Mouse (Mus musculus) layer of hippocampus, postnatal 25 days (tissue): Measurements from ENCODE around the gene Mogs. TPM values are rescaled to one million over a fixed set of nuclear protein-coding genes. Genes with fewer than 3 reads are reported as not detected.

Experiments used
- DNase-seq, 2 experiments: peaks; one replicate each; pipeline ENCODE4 v3.0.0; 2022; ENCODE audit warnings: mixed read lengths in 2 of 2, low spot score in 1 of 2; ENCODE audit errors: extremely low spot score in 1 of 2
- total RNA-seq, 2 experiments: library from RNA; stranded (reverse); gene quantifications; 2 replicates each; pipeline ENCODE4 v1.2.3; 2021

The Mogs gene
- total RNA-seq, 2 experiments from 2014 or later: 25.7 to 28.9 TPM

DNA sequence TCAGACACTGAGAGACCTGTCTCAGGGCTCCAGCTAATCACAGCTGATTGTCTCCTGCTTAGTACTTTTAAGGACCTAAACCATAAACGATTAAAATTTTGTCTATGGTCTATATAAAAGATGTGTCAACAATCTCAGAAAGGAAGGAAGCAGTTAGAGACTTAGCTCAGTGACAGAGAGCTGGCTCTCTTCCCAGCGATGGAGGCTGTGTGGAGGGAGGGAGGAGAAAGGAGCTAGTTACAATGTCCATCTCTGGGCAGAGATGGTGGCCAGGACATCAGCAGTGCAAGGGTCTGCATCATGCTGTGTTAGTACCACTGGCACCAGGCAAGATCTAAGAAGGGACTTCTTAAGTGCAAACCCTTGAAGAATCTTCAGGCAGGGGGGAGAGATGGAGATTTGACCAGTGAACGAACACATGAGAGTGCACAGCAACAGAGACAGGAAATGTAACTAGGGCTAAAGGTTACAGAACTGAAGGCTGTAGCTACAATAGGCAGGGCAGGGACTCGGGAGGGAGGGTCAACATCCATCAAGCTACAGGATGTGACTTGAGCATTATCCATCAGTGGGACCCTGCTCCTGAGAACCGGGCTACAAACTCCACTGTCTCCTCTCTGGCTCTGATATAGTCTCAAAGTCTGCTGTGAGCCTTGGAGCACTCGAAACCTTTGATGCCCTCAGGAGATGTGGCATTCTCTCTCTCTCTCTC lies 22.7 kb upstream of the Mogs start:
- no peak for DNase-seq

DNA sequence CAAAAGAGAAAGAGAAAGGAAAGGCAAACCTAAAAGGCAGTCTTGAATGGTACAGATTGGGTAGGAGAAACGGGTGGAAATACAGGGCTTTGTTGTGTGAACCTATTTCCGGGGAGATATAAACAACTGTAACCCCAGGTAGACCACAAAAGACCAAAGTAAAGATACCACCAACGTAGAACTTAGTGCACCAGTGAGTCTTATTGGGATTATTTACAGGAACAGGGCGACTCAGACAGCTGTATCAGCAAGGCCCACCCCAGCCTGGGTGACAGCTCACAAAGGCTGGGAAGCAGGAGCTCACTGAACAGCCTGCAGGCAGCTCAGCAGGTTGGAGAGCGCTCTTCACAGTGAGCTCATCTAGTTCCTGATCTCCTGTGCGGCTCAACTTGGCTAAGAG lies 19.3 kb upstream of the Mogs start:
- no peak for DNase-seq

DNA sequence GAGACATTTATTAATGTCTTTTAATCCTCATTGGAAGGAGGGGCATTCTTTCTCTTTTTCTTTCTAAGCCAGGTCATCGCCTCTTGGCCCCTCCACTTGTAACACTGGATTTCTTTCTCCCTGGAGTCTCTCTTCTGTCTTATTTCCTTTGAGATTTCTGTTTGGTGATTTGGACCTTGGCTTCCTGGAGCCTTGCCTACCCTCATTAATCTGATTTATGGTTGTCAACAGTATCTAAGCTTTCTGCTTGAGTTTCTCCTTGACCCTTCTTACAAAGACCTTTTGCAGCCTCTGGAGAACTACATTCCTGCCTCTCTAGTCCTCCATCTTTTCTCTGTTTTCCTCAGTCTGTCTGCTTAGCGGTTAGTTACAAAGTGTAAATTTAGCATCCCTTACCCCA lies 16.9 kb upstream of the Mogs start:
- no peak for DNase-seq

DNA sequence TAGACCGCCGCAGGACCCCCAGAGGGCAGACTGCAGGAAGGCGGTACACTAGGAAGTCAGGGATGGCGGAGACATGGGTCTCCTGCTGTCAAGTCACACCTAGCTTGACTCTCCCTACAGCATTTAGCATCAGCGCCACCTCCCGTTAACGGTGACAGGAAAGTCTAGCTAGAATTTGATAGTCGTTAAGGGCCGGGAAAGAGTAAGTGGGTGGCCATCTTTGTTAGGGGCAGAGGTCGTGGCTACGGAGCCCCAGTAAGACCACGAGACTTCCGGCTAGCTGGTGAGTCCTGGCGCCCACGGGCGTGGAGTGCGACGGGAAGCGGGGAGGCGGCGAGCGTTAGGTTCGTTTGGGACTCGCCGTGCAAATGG lies 14.0 kb upstream of the Mogs start, which contains the start of the genes Ccdc142 and Gm42688:
Gene Ccdc142 (plus strand): TSS at position 286 of the 372 bp plus-strand sequence.
Gene Gm42688 (plus strand): TSS at position 302 of the 372 bp plus-strand sequence.
- DNase-seq: peak; percentile 72 to 73

DNA sequence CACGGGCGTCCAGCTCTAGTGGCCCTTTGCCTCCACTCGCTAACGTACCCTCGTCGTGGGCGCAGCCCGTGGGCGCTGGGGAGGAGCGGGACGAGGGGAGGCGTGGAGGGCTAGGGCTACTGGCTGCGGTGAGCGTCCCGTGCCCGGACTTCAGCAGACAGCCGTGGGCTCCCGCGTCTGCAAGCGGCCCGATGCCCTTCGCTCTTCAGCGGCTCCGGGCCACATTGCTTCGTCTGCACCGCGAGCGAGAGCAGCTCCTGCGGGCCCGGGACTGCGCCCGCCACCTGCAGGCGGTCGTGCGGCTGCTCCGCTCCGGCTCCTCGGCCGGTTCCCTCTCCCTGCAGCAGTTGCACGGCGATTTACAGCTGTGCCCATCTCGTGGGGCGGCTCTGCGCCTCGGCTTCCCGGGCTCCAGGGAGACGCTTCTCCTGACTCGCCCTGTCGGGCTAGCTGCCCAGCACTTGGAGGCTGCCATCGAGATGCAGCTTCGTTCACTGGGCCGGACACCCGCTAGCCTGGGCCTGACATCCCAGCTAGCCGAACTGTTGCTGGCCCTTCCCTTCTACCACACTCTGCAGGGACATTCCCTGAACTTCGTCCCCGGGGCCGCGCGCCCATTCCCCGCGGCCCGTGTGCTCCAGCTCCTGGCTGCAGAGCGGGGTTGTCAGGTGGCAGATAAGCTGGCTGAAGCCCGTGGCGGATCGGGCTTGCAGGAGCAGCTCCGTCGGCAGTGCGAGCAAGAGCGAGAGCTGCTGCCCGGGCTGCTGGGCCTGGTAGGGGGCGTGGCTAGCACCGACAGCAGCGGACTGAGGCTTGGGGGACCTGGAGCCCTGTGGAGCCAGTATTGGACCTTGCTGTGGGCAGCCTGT lies 13.4 kb upstream of the Mogs start:
- peak; percentile 43 to 55 for DNase-seq

DNA sequence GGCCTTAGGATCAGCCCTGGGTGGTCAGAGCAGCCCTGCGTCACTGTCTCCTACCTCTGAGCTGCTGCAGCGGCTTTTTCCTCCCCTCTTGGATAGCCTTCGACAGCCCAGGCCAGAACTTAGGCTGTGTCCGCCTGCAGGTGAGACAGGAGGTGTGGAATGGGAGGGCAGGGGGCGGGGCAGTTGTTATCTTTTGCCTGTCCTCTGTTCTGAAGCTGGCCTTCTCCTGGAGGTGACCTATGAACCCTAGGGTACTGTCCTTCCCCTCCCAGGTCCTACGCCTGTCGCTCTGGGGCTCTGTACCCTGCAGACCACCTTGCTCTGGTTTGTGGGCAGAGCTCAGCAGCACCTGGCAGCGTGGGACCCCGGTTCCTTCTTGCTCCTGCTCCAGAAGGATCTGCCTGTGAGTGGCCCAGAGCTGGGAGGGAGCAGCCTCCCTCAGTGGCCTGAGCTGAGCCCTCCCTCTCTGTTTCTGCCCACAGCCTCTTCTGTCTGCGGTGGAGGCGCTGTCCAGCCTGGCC lies 12.1 kb upstream of the Mogs start:
- DNase-seq: no peak

DNA sequence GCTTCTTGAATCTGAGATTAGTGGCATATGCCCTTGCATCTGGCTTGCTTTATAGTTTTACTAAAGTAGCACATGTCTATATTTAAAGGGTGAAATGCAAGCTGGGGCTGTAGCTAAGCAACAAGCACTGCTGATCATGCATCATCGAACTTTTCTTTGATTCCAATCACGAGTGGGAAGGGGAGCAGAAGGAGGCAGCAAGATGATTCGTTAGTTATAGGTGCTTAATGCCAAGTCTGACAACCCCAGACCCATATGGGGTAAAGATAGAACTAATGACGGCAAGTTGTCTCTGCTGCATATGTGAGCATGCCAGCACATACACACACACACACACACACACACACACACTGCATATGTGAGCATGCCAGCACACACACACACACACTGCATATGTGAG lies 11.1 kb upstream of the Mogs start:
- no peak for DNase-seq

DNA sequence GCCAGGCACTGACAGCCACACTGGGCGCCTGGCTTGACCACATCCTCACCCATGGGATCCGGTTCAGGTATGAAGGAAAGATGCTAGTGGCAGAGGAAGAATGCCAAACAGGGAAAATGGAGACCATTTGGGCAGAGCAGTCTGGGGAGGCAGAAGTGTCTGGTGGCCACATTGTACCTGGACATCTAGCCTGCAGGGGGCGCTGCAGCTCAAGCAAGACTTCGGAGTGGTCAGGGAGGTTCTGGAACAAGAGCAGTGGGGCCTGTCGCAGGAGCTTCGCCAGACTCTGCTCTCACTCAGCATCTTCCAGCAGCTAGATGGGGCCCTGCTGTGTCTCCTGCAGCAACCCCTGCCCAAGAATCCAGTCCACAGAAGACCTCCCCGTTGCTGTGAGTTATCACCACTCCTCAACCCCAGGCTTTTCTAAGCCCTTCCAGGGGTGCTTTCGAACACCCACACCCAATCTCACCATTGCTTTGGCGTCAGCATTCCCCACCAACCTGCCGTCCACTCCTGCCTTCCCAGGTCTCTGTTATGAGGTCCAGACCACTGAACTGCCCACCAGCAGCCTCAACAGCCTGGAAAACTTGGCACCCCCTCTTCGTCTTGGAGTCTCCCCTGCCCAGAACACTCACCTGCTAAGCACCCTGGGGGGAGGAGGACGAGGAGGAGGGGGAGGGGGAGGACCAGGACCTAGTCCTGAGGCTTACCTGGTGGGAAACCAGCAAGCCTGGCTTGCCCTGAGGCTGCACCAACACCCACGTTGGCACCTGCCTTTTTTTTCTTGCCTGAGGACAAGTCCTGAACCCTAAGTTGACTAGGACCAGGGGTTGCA lies 7.5 kb upstream of the Mogs start:
- peak; percentile 60 to 70 for DNase-seq

DNA sequence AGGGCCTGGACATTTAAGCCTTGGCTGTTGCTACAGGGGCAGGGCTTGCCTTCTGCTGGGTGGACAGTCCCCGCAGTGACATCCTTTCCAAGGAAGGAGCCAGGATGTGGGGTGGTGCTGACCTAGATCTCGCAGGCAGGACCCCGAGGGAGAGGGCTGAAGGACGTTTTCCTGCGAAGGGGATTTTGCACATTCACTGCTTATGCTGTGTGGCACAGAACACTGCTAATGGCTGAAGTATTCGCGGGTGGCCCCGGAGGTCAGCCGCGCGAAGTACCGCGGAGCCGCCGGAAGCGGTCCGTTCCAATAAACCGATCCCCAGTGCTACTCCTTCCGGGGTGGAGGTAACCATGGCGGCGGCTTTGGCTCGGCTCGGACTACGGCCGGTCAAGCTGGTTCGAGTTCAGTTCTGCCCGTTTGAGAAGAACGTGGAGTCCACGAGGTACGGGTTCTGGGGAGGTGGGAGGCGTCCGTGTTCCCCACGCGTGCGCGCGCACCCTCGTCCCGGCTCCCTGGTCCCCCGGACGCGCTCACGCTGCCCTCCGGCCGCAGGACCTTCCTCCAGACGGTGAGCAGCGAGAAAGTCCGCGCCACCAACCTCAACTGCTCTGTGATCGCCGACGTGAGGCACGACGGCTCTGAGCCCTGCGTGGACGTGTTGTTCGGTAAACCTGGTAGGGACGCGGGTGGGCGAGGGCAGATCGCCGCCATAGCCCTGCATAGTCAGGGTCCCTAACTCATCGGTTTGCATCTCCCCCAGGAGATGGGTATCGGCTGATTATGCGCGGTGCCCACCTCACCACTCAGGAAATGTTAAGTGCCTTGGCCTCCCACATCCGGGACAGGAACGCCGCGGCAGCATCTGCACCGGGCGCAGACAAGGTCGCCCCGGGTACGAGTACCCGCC lies 6.3 kb upstream of the Mogs start, which contains the start of gene Mrpl53:
Gene Mrpl53 (plus strand): TSS at position 279 of the 907 bp plus-strand sequence.
- DNase-seq: peak; percentile 76 to 82

DNA sequence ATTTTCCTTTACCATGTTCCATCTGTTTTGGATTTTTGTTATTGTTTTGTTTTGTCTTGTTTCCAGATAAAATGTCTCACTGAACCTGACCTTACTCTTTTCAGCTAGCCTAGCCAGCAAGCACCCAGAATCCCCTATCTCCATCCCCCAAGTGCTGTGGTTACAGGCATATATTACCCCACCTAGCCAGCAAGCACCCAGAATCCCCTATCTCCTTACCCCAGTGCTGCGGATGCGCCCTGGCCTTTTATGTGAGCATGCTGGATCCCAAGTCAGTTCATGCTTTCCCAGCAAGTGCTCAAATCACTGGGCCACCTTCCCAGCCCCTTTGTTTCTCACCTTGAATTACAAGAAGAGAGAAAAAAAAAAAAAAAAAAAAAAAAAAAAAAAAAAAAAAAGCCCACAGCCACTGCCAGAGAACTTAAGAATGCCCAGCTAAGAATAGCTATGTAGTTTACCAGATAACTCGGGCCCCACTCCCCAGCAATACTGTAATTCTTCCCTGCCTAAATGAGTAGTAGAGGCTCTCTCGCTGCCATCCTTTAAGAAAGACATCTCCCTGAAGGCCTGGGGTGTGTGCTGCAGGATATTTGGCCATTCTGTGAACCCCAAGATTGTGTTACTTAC lies 3.7 kb upstream of the Mogs start:
- no peak for DNase-seq

DNA sequence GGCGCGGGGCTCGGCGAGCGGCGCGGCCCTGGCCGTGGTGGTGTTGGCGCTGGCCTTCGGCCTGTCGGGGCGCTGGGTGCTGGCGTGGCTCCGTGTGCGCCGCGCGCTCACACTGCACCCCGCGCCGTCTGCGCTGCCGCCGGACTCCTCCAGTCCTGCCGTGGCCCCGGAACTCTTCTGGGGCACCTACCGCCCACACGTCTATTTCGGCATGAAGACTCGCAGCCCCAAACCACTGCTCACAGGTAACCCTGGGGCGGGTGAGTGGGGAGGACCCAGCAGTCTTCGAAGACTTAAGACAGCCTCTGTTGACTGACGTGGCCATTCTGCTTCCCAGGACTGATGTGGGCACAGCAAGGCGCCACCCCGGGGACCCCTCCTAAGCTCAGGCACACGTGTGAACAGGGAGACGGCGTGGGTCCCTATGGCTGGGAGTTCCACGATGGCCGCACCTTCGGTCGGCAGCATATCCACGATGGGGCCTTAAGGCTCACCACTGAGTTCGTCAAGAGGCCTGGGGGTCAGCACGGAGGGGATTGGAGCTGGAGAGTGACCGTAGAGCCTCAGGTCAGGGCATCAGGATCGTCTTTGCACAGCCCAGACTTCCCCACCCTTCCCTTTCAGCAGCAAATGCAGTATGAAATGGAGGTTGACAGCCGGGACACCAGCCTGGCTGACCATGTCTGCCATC lies 531 bp downstream of the Mogs start:
- no peak for DNase-seq

DNA sequence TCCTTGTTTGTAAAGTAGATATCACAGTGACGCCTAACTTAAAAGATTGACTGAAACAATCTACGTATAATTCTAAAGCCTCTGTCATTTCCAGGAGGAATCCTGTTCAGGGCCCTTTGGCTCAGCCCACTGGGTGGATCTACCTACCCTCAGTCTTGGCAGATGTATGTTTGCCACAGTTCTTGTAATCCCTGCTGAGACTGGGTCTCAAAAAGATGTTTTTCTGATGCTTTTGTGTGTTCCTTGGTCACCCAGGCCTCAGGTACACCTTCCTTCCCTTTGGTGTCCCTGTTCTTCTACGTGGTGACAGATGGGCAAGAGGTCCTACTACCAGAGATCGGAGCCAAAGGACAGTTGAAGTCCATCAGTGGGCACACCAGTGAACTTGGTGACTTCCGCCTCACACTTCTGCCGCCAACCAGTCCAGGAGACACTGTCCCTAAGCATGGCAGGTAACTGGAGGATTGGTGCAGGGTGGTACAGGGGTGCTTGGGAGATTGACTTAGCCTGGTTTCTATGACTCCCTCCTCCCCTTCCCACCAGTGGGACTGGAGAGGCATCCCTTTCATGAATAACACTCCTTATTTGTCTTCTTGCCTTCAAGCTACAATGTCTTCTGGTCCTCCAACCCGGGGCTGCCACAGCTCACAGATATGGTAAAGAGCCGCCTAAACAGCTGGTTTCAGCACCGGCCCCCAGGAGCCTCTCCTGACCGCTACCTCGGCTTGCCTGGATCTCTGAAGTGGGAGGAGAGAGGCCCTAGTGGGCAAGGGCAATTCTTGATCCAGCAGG lies 1.3 kb downstream of the Mogs start:
- DNase-seq: no peak

DNA sequence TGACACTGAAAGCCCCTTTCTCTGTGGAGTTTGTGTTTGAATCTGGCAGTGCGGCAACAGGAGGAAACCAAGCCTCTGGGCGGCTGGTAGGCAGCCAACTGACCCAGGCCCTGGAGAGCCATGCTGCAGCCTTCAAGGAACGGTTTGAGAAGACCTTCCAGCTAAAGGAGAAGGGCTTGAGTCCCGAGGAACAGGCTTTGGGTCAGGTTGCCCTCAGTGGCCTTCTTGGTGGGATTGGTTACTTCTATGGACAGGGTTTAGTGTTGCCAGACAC lies 1.8 kb downstream of the Mogs start:
- no peak for DNase-seq

DNA sequence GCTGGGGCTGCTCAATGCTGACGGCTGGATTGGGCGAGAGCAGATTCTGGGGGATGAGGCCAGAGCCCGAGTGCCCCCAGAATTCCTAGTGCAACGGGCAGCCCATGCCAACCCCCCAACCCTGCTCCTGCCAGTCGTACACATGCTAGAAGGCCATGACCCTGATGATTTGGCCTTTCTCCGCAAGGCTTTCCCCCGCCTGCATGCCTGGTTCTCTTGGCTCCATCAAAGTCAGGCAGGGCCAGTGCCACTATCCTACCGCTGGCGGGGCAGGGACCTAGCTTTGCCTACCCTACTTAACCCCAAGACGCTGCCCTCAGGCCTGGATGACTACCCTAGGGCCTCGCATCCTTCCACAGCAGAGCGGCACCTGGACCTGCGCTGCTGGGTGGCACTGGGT lies 2.3 kb downstream of the Mogs start:
- DNase-seq: no peak

DNA sequence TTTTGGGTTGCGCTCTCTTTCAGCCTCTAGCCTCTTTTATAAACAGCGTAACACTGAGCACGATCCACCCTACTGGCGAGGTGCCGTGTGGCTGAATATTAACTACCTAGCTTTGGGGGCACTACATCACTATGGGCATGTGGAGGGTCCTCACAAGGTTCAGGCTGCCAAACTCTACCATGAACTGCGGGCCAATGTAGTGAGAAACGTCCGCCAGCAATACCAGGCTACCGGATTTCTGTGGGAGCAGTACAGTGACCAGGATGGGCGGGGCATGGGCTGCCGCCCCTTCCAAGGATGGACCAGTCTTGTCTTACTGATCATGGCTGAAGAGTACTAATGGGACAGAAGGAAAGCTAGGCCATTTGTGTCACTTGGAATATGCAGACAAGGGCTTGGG lies 3.1 kb downstream of the Mogs start:
- no peak for DNase-seq

DNA sequence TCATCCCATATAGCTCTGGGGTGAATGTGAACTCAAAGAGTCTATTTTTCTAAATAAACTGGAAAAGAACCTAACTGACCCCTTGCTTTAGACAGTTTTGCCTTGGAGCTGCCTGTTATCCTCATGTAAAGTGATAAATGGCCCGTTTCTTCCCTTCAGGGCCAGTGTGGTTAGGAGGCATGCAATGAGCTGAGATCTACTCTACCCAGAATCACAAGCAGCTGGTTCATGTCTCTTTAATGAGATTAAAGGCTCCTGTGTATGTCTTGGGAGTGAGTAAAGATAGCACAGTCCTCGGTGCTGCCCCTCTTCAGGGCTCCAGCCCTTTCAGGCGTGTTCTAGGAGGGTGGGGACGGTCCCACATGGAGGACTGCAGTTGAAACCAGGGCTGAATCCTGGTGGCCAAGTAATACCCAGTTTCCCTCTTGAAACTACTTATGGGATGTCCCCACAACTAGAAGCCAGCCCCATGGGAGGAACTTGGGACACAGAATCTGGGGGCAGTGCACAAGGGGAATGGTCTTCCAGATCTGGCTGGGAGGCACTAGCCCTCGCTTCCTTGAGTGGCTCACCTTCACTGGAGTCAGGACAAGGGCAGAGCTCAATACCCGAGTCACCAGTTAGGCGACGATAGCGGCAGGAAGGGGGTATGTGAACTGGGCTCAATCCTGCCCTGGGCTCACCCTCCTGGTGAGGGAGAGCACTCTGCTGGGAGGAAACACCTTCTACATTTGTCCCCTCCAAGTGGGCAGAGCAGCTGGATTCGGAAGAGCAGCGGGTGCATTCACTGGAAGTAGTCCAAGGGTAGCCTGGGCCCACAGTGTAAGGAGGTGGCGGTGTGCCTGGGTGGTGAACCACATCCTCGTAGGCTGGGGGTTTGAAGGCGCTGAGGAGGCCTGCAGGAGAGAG lies 3.8 kb downstream of the Mogs start:
- DNase-seq: no peak

DNA sequence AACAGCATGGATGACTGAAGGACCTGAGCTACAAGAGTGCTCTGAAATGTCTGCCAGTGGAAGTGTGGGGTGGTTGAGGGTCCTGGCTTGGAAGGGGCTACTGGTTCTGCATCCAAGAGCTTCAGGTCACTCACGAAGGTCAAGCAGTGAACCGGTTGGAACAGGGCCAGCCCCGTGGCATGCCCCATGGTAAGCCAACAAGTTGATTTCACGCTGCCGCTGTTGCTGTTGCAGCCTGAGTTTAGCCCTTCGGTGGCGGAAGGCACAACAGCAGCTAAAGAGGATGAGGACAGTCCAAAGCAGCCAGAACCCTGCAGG lies 4.4 kb downstream of the Mogs start:
- DNase-seq: no peak
